Mouse (Mus musculus) midbrain, postnatal 0 days (tissue): ENCODE data around the gene Nat9. TPM values are rescaled to one million over a fixed set of nuclear protein-coding genes. Genes with fewer than 3 reads are reported as not detected.
A peak's percentile ranks its signal among the peaks of the same experiment; 100 is the strongest.

ENCODE experiments used
- ATAC-seq: fragments of 200-750 bp; cut with Nextera tagmentation; 2 replicates; pipeline ENCODE4 v1.8.0; 2017; ENCODE audit warnings: moderate number of reproducible peaks, mild to moderate bottlenecking, moderate TSS enrichment, moderate library complexity; ENCODE audit not compliant: low FRiP score
- DNase-seq: peaks from one replicate; pipeline ENCODE4 v3.0.0-alpha.2; 2015; ENCODE audit warnings: low spot score
- H3K27ac ChIP-seq: fragments of 300-500 bp; sonication (generic); 2 replicates; pipeline ENCODE4 v1.5.1; 2014; ENCODE audit warnings: low read depth, mild to moderate bottlenecking, low read length, mixed read lengths
- H3K27me3 ChIP-seq: fragments of 300-500 bp; sonication (generic); 2 replicates; pipeline ENCODE4 v1.6.1; 2014; ENCODE audit warnings: low read length, control low read depth, mixed read lengths; ENCODE audit not compliant: insufficient read depth
- H3K36me3 ChIP-seq: fragments of 300-500 bp; sonication (generic); 2 replicates; pipeline ENCODE4 v1.6.1; 2014; ENCODE audit warnings: low read length, control low read depth, mixed read lengths; ENCODE audit not compliant: insufficient read depth
- H3K4me1 ChIP-seq: fragments of 300-500 bp; sonication (generic); 2 replicates; pipeline ENCODE4 v1.6.1; 2014; ENCODE audit warnings: mild to moderate bottlenecking, control low read depth, antibody characterized with exemption, low read length, mixed read lengths; ENCODE audit not compliant: insufficient read depth
- H3K4me2 ChIP-seq: fragments of 300-500 bp; sonication (generic); 2 replicates; pipeline ENCODE4 v1.6.1; 2014; ENCODE audit warnings: low read depth, mild to moderate bottlenecking, low read length, mixed read lengths; ENCODE audit not compliant: poor library complexity, severe bottlenecking
- H3K4me3 ChIP-seq: fragments of 300-500 bp; sonication (generic); 2 replicates; pipeline ENCODE4 v1.5.1; 2014; ENCODE audit warnings: low read depth, mild to moderate bottlenecking, low read length, moderate library complexity
- H3K9ac ChIP-seq: fragments of 300-500 bp; sonication (generic); replicated peaks from 2 replicates; pipeline ENCODE4 v1.6.1; 2014; ENCODE audit warnings: mild to moderate bottlenecking, low read length, moderate library complexity, mixed read lengths; ENCODE audit not compliant: poor library complexity, severe bottlenecking
- H3K9me3 ChIP-seq: fragments of 300-500 bp; sonication (generic); 2 replicates; pipeline ENCODE4 v1.6.1; 2016; ENCODE audit warnings: low read length, control low read depth
- CTCF ChIP-seq: IDR thresholded peaks from 2 replicates; pipeline ENCODE4 v1.5.1; 2016; ENCODE audit warnings: antibody characterized with exemption, mild to moderate bottlenecking
- WGBS: fragments of 180-500 bp; shearing (Covaris S2); extraction: QIAGEN DNeasy Blood & Tissue Kit; methylation state at CpG from one replicate; pipeline ENCODE4 v1.1.7; 2014; 5-methylcytosine and 5-hydroxymethylcytosine counted together
- polyA plus RNA-seq: library from polyadenylated mRNA; unstranded; fragments of >200 nt; fragmentation: Nextera tagmentation; extraction: Ambion mirVana; gene quantifications from 2 replicates; pipeline ENCODE4 v1.2.1, GENCODE M21; 2015
- total RNA-seq: library from RNA; depleted of rRNA; stranded (reverse); fragments of >200 nt; gene quantifications from 2 replicates; pipeline ENCODE4 v1.2.3, GENCODE M21; 2014

Gene Nat9
- total and polyA plus RNA-seq, 2 experiments from 2014 or later = 17.5 to 19.3 TPM

DNA sequence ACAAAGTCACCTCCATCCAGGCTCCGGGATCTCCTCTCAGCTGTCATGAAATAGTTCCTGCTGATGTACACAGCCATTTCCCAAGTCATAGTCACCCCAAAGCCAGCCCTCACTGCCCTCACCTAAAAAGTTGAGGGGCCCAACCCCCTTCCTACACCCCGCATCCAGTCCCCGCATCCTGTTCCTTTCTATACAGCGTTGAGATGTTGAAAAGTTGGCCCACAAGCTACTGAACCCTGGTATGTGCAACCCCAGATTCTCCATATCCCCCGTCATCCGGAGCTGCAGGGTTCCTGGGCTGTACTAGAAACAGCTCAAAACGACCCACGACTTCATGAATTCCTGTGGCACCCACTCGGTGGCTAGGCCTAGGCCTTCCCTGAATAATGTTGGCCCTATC is 34.6 kb downstream of the Nat9 start:
- ATAC-seq = no peak
- Histone ChIP-seq H3K9ac (no peak overlapping the region), H3K27me3 (peaks cover 29% of the 10 kb centered on the region), H3K4me1 (no peaks in the 10 kb centered on the region), H3K4me2 (no peak overlapping the region), H3K9me3 (0 out of 2 replicates have a peak, but pooled peaks cover 5% of the 10 kb centered on the region), H3K27ac (no peak overlapping the region), H3K4me3 (no peak overlapping the region), H3K36me3 (no peaks in the 10 kb centered on the region)
- 83% methylated on average over 9 of the region's 9 CpGs for WGBS
- TF ChIP-seq CTCF = no peak
- no peak for DNase-seq

DNA sequence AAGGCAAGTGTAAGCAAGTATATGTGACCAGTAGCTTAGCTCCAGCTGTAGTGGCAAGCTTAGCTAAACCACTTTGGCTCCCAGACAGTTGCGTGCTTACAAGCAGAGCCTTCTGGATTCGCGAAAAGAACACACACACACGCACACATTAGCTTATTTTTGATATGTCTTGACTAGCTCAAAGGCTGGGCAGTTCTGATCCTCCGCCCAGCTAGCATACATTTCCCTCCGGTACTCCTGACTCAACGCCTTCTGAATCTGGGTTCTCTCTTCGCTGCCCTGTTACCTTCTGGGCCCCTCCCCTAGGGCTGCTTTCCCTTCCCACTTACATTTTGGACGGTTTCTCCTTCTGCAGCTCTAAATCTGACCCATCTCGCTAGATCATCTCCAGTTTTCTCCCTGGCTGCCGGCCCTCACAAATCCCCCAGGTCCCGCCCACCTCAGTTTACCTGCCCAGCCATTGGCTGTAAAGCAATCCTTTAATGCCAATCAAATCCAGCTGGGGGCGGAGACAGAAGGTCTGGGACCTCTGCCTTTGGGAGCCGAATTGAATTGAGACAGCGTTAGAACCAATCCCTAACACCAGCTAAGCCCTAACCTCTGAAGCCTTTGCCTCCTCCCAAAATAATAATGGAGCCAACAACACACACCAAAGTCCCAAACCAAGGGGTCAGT is 35.8 kb downstream of the Nat9 start:
- no peaks in the 10 kb centered on the region for H3K4me1 ChIP-seq
- 3% methylated on average over 15 of the region's 15 CpGs for WGBS
- peak overlapping the region; percentile 14; the same call in 1 of the 2 replicates for H3K9ac ChIP-seq
- 0 out of 2 replicates have a peak, but pooled peaks cover 5% of the 10 kb centered on the region for H3K9me3 ChIP-seq
- H3K36me3 ChIP-seq = no peaks in the 10 kb centered on the region
- H3K4me3 ChIP-seq = peak overlapping the region; percentile 33
- peak overlapping the region; percentile 46 for H3K4me2 ChIP-seq
- DNase-seq (peak; percentile 80), ATAC-seq (peak; percentile 68; the same call in 1 of the 2 replicates)
- no peak overlapping the region for H3K27ac ChIP-seq
- TF ChIP-seq CTCF = no peak
- peaks cover 27% of the 10 kb centered on the region for H3K27me3 ChIP-seq

GRCm38 (mm10) chr11:115150741-115151254 is 36.9 kb downstream of the Nat9 start:
- Histone ChIP-seq H3K27ac (no peak overlapping the region), H3K27me3 (peaks cover 25% of the 10 kb centered on the region), H3K4me1 (no peaks in the 10 kb centered on the region), H3K4me2 (no peak overlapping the region), H3K36me3 (no peaks in the 10 kb centered on the region), H3K9ac (no peak overlapping the region), H3K4me3 (no peak overlapping the region), H3K9me3 (0 out of 2 replicates have a peak, but pooled peaks cover 5% of the 10 kb centered on the region)
- TF ChIP-seq CTCF = no peak
- 84% methylated on average over 6 of the region's 6 CpGs for WGBS
- DNase-seq (no peak), ATAC-seq (no peak)

- TF ChIP-seq CTCF = no peak
- Histone ChIP-seq H3K9ac (no peak overlapping the region), H3K27ac (no peak overlapping the region), H3K27me3 (no peaks in the 10 kb centered on the region; the same call in 1 of the 2 replicates), H3K4me2 (no peak overlapping the region), H3K4me1 (no peaks in the 10 kb centered on the region), H3K9me3 (0 out of 2 replicates have a peak, but pooled peaks cover 5% of the 10 kb centered on the region), H3K36me3 (no peaks in the 10 kb centered on the region), H3K4me3 (no peak overlapping the region)
- 83% methylated on average over 4 of the region's 4 CpGs for WGBS
- ATAC-seq (no peak), DNase-seq (no peak)
Measured at GRCm38 (mm10) chr11:115147813-115148212, 39.8 kb downstream of the Nat9 start.

- Histone ChIP-seq H3K4me1 (no peaks in the 10 kb centered on the region), H3K36me3 (no peaks in the 10 kb centered on the region), H3K4me3 (no peak overlapping the region), H3K9ac (no peak overlapping the region), H3K4me2 (no peak overlapping the region), H3K27me3 (no peaks in the 10 kb centered on the region), H3K9me3 (no peaks in the 10 kb centered on the region), H3K27ac (no peak overlapping the region)
- no peak for TF ChIP-seq CTCF
- ATAC-seq (no peak), DNase-seq (no peak)
- WGBS = 80% methylated on average over 2 of the region's 2 CpGs
Measured at GRCm38 (mm10) chr11:115141970-115142369, 45.7 kb downstream of the Nat9 start.

DNA sequence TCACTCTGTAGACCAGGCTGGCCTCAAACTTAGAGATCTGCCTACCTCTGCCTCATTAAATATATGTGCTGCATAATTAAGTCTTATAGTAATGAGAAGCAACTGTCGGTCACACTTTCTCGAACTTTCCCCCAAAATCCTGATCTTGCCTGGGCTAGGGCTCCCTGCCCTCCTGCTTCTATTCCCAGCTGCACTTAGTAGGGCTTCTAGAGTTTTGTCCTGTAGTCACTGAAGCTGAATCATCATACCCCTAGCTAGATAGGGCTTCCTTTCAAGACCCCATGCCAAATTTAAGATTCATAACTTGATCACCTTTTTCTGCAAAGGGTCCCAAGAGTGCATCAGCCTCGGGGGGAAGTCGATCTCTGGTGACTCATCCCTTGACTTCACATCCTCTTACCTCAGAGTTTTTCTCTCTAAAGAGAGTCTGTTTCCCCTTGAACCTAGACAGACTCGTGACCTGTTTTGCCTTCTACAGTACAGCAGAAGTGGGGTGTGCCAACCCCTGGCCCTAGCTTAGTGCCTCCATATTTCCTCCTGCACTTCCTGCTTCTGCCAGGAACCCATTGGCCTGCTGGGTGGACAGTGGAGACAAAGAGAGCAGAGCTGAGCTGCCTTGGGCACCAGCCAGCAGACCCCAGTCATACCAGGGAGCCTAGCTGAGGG is 48.9 kb downstream of the Nat9 start:
- ATAC-seq (no peak), DNase-seq (no peak)
- H3K36me3 ChIP-seq = no peaks in the 10 kb centered on the region
- H3K9me3 ChIP-seq = no peaks in the 10 kb centered on the region
- WGBS = 84% methylated on average over 5 of the region's 5 CpGs
- H3K4me1 ChIP-seq = no peaks in the 10 kb centered on the region
- no peaks in the 10 kb centered on the region for H3K27me3 ChIP-seq
- no peak overlapping the region for H3K4me2 ChIP-seq
- no peak overlapping the region for H3K9ac ChIP-seq
- TF ChIP-seq CTCF = no peak
- H3K27ac ChIP-seq = no peak overlapping the region
- no peak overlapping the region for H3K4me3 ChIP-seq
